Comparison of ENCODE assay signal across 8 mouse cellular contexts in genomic region chr12:44181081-44181982, GRCm38 (mm10). TPM values are rescaled to one million over a fixed set of nuclear protein-coding genes. Genes with fewer than 3 reads are reported as not detected.
A peak's percentile ranks its signal among the peaks of the same experiment; 100 is the strongest.
DNase-seq lines count a peak whose midpoint lies in the region; ATAC-seq and TF ChIP-seq lines count a peak whose summit lies in the region.

No protein-coding gene starts in this region.

- H3K4me1 ChIP-seq in limb, embryonic 11.5 days (ENCODE audit: control insufficient read depth, insufficient read depth, low read length) = no peaks in the 10 kb centered on the region
- peaks cover 1% of the 10 kb centered on the region; the same call in 1 of the 2 replicates for H3K4me1 ChIP-seq in limb, embryonic 10.5 days
- peaks cover 11% of the 10 kb centered on the region for H3K4me1 ChIP-seq in forebrain, embryonic 15.5 days
- H3K4me1 ChIP-seq in kidney, embryonic 15.5 days = 0 out of 2 replicates have a peak, but pooled peaks cover 1% of the 10 kb centered on the region
- no peaks in the 10 kb centered on the region for H3K4me1 ChIP-seq in liver, embryonic 14.5 days (replicated peaks; ENCODE audit: control insufficient read depth in 2 of 2, insufficient read depth in 2 of 2, low read length in 1 of 2)

- no peak for TF ChIP-seq POLR2A in brain, embryonic 14.5 days (IDR thresholded peaks at IDR 0.05; ENCODE audit: borderline replicate concordance, extremely low read depth, insufficient read depth, insufficient read length, poor library complexity, severe bottlenecking)

- H3K4me3 ChIP-seq in limb, embryonic 11.5 days (ENCODE audit: low read depth, low read length) = no peak overlapping the region
- H3K4me3 ChIP-seq in limb, embryonic 10.5 days = no peak overlapping the region
- no peak overlapping the region for H3K4me3 ChIP-seq in forebrain, embryonic 15.5 days
- no peak overlapping the region for H3K4me3 ChIP-seq in kidney, embryonic 15.5 days (replicated peaks)
- H3K4me3 ChIP-seq in liver, embryonic 14.5 days (ENCODE audit: insufficient read depth in 1 of 2, low read depth in 2 of 2, low read length in 2 of 2) = no peak overlapping the region

- peak; percentile 42 for DNase-seq in limb, embryonic 11.5 days (ENCODE audit: low spot score)
- no peak for DNase-seq in limb, embryonic 10.5 days (ENCODE audit: low spot score)
- DNase-seq in brain, embryonic 14.5 days (ENCODE audit: low read depth) = peak; percentile 91
- DNase-seq in liver, embryonic 14.5 days (ENCODE audit: low read depth in 3 of 3, low spot score in 3 of 3) = no peak
- peak; percentile 84 for DNase-seq in retina, embryonic 14.5 days (ENCODE audit: low spot score)
- no peak for DNase-seq in ovary, postnatal 10 days (ENCODE audit: low spot score)

- WGBS in limb, embryonic 11.5 days = 61% methylated on average over 9 of the region's 9 CpGs
- WGBS in limb, embryonic 10.5 days = 62% methylated on average over 9 of the region's 9 CpGs
- 46% methylated on average over 9 of the region's 9 CpGs for WGBS in forebrain, embryonic 15.5 days
- WGBS in kidney, embryonic 15.5 days = 45% methylated on average over 9 of the region's 9 CpGs
- WGBS in liver, embryonic 14.5 days (ENCODE audit: insufficient replicate concordance) = 42% methylated on average over 9 of the region's 9 CpGs

- peak; percentile 77; the same call in 1 of the 2 replicates for TF ChIP-seq CTCF in brain, embryonic 14.5 days (IDR thresholded peaks at IDR 0.05; ENCODE audit: borderline replicate concordance, extremely low read depth, insufficient read depth, insufficient read length)
- peak; percentile 41; the same call in 1 of the 2 replicates for TF ChIP-seq CTCF in liver, embryonic 14.5 days (IDR thresholded peaks at IDR 0.05; ENCODE audit: low read depth)

- H3K4me2 ChIP-seq in limb, embryonic 11.5 days (ENCODE audit: low read depth, severe bottlenecking) = no peak overlapping the region
- H3K4me2 ChIP-seq in forebrain, embryonic 15.5 days (replicated peaks) = no peak overlapping the region
- H3K4me2 ChIP-seq in kidney, embryonic 15.5 days = no peak overlapping the region
- H3K4me2 ChIP-seq in liver, embryonic 14.5 days (ENCODE audit: low read depth) = no peak overlapping the region

- H3K27ac ChIP-seq in limb, embryonic 11.5 days (replicated peaks; ENCODE audit: low read depth, low read length) = no peak overlapping the region
- H3K27ac ChIP-seq in limb, embryonic 10.5 days = no peak overlapping the region
- H3K27ac ChIP-seq in forebrain, embryonic 15.5 days (replicated peaks) = no peak overlapping the region
- no peak overlapping the region for H3K27ac ChIP-seq in kidney, embryonic 15.5 days
- no peak overlapping the region for H3K27ac ChIP-seq in liver, embryonic 14.5 days

- H3K27me3 ChIP-seq in limb, embryonic 11.5 days (ENCODE audit: control insufficient read depth, insufficient read depth, low read length) = no peaks in the 10 kb centered on the region
- no peaks in the 10 kb centered on the region for H3K27me3 ChIP-seq in limb, embryonic 10.5 days (ENCODE audit: low read depth, poor library complexity, severe bottlenecking)
- no peaks in the 10 kb centered on the region for H3K27me3 ChIP-seq in forebrain, embryonic 15.5 days
- no peaks in the 10 kb centered on the region for H3K27me3 ChIP-seq in kidney, embryonic 15.5 days
- no peaks in the 10 kb centered on the region for H3K27me3 ChIP-seq in liver, embryonic 14.5 days (ENCODE audit: control insufficient read depth, insufficient read depth, low read length)

- H3K9ac ChIP-seq in limb, embryonic 11.5 days (ENCODE audit: low read length) = no peak overlapping the region
- no peak overlapping the region for H3K9ac ChIP-seq in forebrain, embryonic 15.5 days (replicated peaks)
- H3K9ac ChIP-seq in kidney, embryonic 15.5 days = no peak overlapping the region
- no peak overlapping the region for H3K9ac ChIP-seq in liver, embryonic 14.5 days (replicated peaks)

- ATAC-seq in limb, embryonic 11.5 days (ENCODE audit: insufficient number of reproducible peaks, low FRiP score, low TSS enrichment, low read depth) = peak; percentile 44; the same call in 1 of the 2 replicates
- ATAC-seq in forebrain, embryonic 15.5 days (replicated peaks) = peak; percentile 93
- peak; percentile 82; the same call in 1 of the 2 replicates for ATAC-seq in kidney, embryonic 15.5 days (replicated peaks; ENCODE audit: low FRiP score)
- ATAC-seq in liver, embryonic 14.5 days (ENCODE audit: insufficient read depth) = no peak

- TF ChIP-seq EP300 in liver, embryonic 14.5 days (IDR thresholded peaks at IDR 0.05; ENCODE audit: low read depth) = no peak

- H3K36me3 ChIP-seq in limb, embryonic 11.5 days (ENCODE audit: control insufficient read depth, insufficient read depth, low read length) = no peaks in the 10 kb centered on the region
- no peaks in the 10 kb centered on the region for H3K36me3 ChIP-seq in limb, embryonic 10.5 days
- H3K36me3 ChIP-seq in forebrain, embryonic 15.5 days = no peaks in the 10 kb centered on the region
- no peaks in the 10 kb centered on the region for H3K36me3 ChIP-seq in kidney, embryonic 15.5 days
- H3K36me3 ChIP-seq in liver, embryonic 14.5 days (replicated peaks; ENCODE audit: control insufficient read depth, insufficient read depth, low read depth) = no peaks in the 10 kb centered on the region

- H3K9me3 ChIP-seq in limb, embryonic 11.5 days (ENCODE audit: control insufficient read depth, low read length) = no peaks in the 10 kb centered on the region
- no peaks in the 10 kb centered on the region for H3K9me3 ChIP-seq in limb, embryonic 10.5 days (replicated peaks)
- H3K9me3 ChIP-seq in forebrain, embryonic 15.5 days = no peaks in the 10 kb centered on the region
- no peaks in the 10 kb centered on the region for H3K9me3 ChIP-seq in kidney, embryonic 15.5 days (replicated peaks)
- no peaks in the 10 kb centered on the region for H3K9me3 ChIP-seq in liver, embryonic 14.5 days (ENCODE audit: control insufficient read depth, low read length)

RNA-seq across cellular contexts. Expression of gene Dnajb9, which starts 28.8 kb away (rescaled TPM):
- 19.6 and 20.3 TPM in 2 replicates for polyA plus RNA-seq in limb, embryonic 11.5 days (2014; fragmentation: Nextera tagmentation; extraction: Ambion mirVana)
- polyA plus RNA-seq in limb, embryonic 10.5 days (2016; fragmentation: Nextera tagmentation; extraction: Ambion mirVana) = 15.2 and 16.0 TPM in 2 replicates
- polyA plus RNA-seq in brain, embryonic 14.5 days (2012; rRNA removed) = 10.8 and 14.3 TPM in 2 replicates
- polyA plus RNA-seq in forebrain, embryonic 15.5 days (2015; fragmentation: Nextera tagmentation; extraction: Ambion mirVana) = 30.4 and 31.5 TPM in 2 replicates
- 21.9 and 24.0 TPM in 2 replicates for polyA plus RNA-seq in kidney, embryonic 15.5 days (2015; fragmentation: Nextera tagmentation; extraction: Ambion mirVana)
- 4.4 and 5.6 TPM in 2 replicates for polyA plus RNA-seq in liver, embryonic 14.5 days (2012; rRNA removed)
- 15.4 and 15.7 TPM in 2 replicates for polyA plus RNA-seq in liver, embryonic 14.5 days (2014; fragmentation: Nextera tagmentation; extraction: Ambion mirVana)

RNA-seq across cellular contexts. Expression of gene Pnpla8, which starts 39.8 kb away (rescaled TPM):
- polyA plus RNA-seq in limb, embryonic 11.5 days (2014; fragmentation: Nextera tagmentation; extraction: Ambion mirVana) = 51.4 and 55.0 TPM in 2 replicates
- 31.6 and 48.4 TPM in 2 replicates for polyA plus RNA-seq in limb, embryonic 10.5 days (2016; fragmentation: Nextera tagmentation; extraction: Ambion mirVana)
- polyA plus RNA-seq in brain, embryonic 14.5 days (2012; rRNA removed) = 54.4 and 60.5 TPM in 2 replicates
- 137 and 148 TPM in 2 replicates for polyA plus RNA-seq in forebrain, embryonic 15.5 days (2015; fragmentation: Nextera tagmentation; extraction: Ambion mirVana)
- 65.1 and 71.8 TPM in 2 replicates for polyA plus RNA-seq in kidney, embryonic 15.5 days (2015; fragmentation: Nextera tagmentation; extraction: Ambion mirVana)
- polyA plus RNA-seq in liver, embryonic 14.5 days (2012; rRNA removed) = 5.2 and 8.8 TPM in 2 replicates
- 21.4 and 24.7 TPM in 2 replicates for polyA plus RNA-seq in liver, embryonic 14.5 days (2014; fragmentation: Nextera tagmentation; extraction: Ambion mirVana)

Comparison
In these comparisons a context has a peak if more than half of its experiments do, and no peak if none do; other contexts are left out.
1. DNase-seq: peak in limb, embryonic 11.5 days (single experiment), brain, embryonic 14.5 days (single experiment) and retina, embryonic 14.5 days (single experiment); none in limb, embryonic 10.5 days (single experiment), liver, embryonic 14.5 days (0 of 3) and ovary, postnatal 10 days (single experiment).